Mouse (Mus musculus) kidney, postnatal 4 days (tissue): ENCODE measurements at regions not wholly inside any gene's neighbourhood (a gene's known extent, or its start where the extent isn't known, plus 50 kb on each side); places are given as distances from the start of the nearest gene placed in this dataset.

ENCODE experiments used
- DNase-seq, 2 experiments: peaks; one replicate each; pipeline ENCODE4 v3.0.0; 2021; ENCODE audit warnings: mixed read lengths in 2 of 2

- no peak for DNase-seq
Observed at GRCm38 (mm10) chr6:49999365-49999764, 110.7 kb upstream of the Mpp6 start.

GRCm38 (mm10) chr6:50008074-50008473 is 102.0 kb upstream of the Mpp6 start:
- DNase-seq = no peak

DNA sequence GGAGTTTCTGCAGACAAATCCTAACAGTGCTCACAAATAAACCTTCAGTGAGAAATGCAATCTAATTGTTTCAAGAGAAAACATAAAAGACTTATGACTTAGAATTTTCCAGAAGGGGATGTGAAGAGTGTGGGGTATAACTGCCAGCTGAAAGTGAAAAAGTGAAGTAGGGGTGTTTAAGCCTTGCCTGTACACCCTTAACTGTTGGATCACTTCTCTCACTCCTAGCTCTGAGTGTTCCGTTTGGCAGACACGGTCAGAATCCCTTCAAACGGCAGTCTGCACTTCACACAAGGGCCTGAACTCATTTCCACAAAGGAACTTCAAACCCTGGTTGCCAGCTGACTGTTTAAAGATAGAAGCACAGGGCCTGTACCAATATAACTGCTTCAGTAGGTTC is 101.2 kb upstream of the Mpp6 start:
- DNase-seq = no peak

- DNase-seq = peak in 1 of 2 experiments; percentile 35
Observed at GRCm38 (mm10) chr6:50009339-50009738, 100.7 kb upstream of the Mpp6 start.

DNA sequence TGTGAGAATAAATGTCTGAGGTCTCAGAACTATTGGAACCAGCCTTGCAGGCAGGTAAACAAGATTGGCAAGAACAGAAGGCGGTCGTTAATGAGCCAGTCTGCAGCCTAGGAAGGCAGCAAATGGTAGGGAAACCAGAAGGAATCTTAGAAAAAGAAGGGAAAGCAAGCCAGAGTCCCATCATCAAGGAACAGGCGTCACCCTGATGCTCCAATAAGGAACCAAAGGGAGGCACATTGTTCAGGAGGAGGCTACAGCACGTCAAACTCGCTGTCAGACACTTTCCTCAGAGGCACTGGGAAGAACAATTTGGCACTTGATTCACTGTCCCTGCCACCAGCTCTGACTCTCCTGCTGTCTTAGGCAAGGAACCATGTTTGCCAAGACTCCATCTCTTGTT is 100.2 kb upstream of the Mpp6 start:
- no peak for DNase-seq

DNA sequence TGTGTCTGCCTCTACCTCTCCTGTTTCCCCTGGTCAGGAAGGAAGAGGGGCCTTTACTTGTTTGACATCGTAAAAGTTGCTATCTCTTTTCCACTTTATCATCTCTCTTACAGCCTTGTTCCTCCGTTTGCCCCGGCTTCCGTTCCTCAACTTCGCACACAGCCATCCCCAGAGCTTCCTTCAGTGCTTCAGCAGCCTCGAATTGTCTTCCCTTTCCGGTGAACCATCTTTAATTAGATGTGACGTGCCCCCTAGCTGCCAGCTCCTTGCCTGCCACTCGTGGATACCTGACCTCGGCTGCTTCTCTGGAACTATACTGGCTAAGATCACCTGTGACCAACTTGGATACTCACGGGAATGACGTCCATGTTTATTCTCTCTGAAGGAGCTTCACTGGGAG is 99.0 kb upstream of the Mpp6 start:
- DNase-seq = no peak

GRCm38 (mm10) chr6:50011746-50012453 is 98.1 kb upstream of the Mpp6 start:
- no peak for DNase-seq

GRCm38 (mm10) chr6:50013067-50013466 is 97.0 kb upstream of the Mpp6 start:
- no peak for DNase-seq

DNA sequence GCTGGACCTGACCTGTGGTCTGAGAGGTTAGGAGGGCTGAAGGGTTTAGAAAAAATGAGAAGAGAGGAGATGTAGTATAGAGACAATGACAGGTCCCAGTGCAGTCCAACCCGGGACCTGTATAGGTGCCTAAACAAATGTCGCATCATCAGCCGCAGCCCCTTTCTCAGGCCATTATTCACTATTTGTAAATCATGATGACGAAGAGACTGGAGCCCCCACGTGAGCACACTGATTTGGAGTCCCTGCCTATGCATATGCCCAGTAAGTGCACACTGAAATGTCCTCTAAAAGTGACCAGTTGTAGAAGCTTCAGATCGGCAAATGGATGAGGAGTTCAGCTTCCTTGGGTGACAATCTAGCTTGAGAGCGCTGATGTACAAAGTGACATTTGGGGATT is 96.2 kb upstream of the Mpp6 start:
- no peak for DNase-seq

GRCm38 (mm10) chr6:50027981-50028380 is 82.1 kb upstream of the Mpp6 start:
- no peak for DNase-seq

DNA sequence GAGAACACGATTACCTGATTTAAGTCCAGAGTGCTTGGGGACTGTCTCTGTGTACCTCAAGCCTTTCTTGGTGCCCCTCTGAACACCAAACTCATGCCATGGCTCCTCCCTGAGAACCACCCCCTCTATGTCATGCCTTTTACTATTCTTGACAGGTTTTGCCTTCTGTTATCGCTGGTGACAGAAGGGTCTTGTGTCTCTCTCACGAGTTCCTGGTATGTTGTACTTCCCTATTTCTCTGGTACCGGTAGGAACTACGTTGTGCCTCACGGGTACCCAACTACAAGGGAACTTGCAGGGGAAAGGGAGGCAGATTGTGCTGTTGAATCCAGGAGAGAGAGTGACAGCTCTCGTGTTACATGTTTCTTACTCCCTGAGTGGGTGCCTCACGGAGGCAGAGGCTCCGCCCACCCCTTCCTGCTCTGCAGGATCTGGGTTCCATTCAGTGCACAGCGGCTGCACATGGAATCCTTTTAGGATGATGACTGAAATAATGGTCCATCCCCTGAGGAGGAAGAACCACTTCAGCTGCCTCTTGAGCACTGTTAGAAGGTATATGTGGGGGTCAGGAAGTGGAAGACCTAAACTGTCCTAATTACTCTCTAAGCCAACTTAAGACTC is 80.0 kb upstream of the Mpp6 start:
- DNase-seq = peak in 1 of 2 experiments; percentile 14

GRCm38 (mm10) chr6:50031356-50031755 is 78.7 kb upstream of the Mpp6 start:
- no peak for DNase-seq

GRCm38 (mm10) chr6:50032894-50033595 is 77.0 kb upstream of the Mpp6 start:
- DNase-seq = no peak

GRCm38 (mm10) chr6:50037614-50038013 is 72.4 kb upstream of the Mpp6 start:
- no peak for DNase-seq

DNA sequence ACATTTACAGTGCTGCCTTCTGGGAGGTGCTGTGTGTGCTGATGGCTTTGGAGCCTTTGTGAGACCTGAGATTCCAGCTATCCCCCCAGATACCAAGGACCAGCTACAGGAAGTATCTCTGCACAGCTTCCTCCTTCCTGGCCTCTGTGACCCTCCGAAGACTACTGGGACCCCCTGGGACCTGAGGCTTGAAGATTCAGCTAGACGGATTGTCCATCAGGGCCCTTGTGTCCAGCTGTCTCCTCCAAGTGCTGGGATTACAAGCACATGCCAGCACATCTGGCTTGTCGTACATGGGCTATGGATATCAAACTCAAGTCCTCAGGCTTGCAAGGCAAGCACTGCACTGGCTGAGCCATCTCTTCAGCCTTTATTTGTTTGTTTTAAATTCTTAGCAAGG is 71.7 kb upstream of the Mpp6 start:
- peak in 1 of 2 experiments; percentile 24 for DNase-seq

- no peak for DNase-seq
Observed at GRCm38 (mm10) chr6:50041044-50041443, 69.0 kb upstream of the Mpp6 start.

DNA sequence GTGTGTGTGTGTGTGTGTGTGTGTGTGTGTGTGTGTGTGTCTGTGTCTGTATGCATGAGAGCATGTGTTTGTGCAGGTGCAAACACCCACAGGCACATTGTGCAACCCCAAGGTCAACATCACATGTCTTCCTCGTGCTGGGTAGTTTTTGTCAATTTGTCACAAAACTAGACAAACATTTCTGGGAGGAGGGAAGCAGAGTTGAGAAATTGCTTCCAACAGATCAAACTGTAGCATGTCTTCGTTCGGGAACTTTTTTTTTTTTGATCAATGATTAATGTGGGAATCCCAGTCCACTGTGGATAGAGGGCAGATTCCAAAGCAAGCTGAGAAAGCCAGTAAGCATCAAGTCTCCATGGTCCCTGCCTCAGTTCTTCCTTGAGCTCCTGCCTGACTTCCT is 67.9 kb upstream of the Mpp6 start:
- DNase-seq = no peak

DNA sequence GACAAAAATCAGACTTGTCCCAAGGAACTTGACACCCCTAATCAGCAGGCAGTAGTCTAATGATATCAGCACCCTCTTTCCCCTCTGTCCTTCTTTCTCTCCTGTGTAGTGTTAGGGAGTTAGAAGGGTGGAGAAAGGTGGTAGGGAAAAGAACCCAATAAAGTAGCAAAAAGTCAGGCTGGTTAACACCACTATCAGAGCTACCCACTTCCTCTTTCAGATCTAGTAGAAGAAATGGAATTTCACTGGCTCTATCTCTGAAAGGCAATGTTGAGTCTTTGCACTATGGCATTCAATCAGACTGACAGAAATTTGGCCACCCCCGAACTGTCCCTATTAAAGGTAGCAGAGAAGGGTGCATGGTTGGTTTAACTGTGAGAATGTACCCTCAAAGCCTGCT is 65.9 kb upstream of the Mpp6 start:
- DNase-seq = no peak

DNA sequence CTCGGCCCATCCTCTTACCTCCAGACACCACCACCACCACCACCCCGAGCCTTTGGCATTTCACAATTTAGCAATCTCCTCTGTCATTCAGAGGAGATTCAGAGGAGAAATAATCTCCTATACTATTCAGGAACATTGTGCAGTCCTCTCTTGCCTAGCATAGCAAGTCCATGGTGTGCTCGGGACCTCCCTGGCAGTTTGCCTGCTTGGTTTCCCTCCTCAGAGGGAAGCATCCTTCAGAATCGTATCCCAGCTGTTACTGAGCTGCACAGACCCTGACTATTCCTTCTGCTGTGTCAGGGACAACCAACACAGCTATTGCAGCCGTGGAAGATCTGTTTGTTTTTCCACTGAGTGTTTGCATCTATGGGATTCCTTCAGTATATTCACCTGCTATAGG is 63.3 kb upstream of the Mpp6 start:
- peak; percentile 53 to 62 for DNase-seq

DNA sequence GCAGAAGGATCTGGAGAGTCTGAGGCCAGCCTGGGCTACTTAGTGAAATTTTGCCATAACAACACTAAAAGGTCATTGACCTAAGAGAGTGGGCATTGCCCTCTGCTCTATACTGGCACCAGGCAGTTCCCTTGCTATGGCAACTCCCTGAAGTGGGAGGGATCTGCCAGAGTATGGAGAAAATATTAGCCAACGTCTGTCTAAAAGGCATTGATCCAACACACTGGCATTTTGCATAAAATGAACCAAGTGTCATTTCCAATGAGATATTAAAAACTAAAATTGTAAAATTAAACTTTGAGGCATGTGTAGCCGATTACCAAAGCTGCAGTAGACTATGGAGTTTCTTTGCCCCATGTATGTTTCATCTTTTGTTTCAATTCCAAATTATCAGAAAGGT is 57.6 kb upstream of the Mpp6 start:
- DNase-seq = no peak

GRCm38 (mm10) chr6:50053086-50053485 is 57.0 kb upstream of the Mpp6 start:
- DNase-seq = peak in 1 of 2 experiments; percentile 27

DNA sequence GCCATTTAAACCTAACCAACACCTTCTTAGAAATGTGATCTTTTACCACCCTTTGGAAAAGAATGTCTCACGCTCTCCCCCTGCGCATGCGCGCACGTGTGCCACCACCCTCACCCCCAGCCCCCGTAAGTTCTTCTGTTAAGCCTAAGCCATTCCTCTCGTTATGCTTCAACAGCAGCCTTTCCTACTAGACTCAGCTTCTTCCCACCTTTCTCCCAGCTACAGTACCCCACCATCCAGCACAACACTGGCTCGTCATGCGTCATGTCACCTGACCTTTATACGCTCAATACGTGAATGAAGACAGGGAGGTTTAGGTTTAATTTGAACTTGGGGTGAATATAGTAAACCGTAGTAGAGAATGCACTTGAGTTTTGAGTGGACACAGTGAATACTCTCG is 55.8 kb upstream of the Mpp6 start:
- no peak for DNase-seq

DNA sequence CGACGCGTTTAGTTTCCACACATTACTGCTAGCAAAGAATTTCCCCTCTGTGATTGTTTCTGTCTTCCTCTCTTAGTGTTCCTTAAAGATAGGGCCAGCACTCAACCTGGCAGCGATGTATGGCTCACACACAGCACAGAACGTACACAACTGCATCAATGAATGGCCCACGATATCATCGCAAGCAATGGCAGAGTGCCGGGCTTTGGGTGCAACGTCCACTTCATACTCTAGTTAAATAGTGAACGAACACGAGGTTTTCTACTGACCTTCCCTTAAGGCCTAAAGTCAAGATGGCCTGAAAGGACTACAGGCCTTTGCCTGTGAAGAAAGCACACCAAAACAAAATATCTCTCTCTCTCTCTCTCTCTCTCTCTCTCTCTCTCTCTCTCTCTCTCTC is 51.4 kb upstream of the Mpp6 start:
- peak in 1 of 2 experiments; percentile 13 for DNase-seq

DNA sequence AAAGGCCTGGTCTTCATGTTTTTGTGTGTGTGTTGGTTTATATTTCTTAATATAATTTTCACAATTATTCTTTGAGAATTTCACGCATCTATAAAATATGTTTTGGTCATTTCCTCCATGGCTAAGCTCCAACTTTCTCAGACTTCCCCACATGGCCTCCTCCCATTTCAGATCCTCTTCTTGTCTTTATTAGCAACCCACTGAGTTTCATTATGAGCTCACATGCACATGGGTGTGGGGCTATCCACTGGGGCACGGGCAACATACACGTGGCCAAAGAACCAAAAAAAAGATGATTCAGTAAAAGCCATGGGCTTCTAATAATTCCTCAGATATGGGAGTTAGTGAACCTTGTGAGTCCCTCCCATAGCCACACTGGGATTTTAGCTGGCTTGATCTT is 50.1 kb upstream of the Mpp6 start:
- DNase-seq = no peak
